Mouse (Mus musculus) monocyte, adult 2 months (primary cell): ENCODE results near the gene Krtcap2.
A peak's percentile ranks its signal among the peaks of the same experiment; 100 is the strongest.

Experiments used
- DNase-seq, 2 experiments: peaks; one replicate each; pipeline ENCODE4 v3.0.0; 2022; ENCODE audit warnings: low spot score in 2 of 2, low read depth in 1 of 2

The Krtcap2 gene

DNA sequence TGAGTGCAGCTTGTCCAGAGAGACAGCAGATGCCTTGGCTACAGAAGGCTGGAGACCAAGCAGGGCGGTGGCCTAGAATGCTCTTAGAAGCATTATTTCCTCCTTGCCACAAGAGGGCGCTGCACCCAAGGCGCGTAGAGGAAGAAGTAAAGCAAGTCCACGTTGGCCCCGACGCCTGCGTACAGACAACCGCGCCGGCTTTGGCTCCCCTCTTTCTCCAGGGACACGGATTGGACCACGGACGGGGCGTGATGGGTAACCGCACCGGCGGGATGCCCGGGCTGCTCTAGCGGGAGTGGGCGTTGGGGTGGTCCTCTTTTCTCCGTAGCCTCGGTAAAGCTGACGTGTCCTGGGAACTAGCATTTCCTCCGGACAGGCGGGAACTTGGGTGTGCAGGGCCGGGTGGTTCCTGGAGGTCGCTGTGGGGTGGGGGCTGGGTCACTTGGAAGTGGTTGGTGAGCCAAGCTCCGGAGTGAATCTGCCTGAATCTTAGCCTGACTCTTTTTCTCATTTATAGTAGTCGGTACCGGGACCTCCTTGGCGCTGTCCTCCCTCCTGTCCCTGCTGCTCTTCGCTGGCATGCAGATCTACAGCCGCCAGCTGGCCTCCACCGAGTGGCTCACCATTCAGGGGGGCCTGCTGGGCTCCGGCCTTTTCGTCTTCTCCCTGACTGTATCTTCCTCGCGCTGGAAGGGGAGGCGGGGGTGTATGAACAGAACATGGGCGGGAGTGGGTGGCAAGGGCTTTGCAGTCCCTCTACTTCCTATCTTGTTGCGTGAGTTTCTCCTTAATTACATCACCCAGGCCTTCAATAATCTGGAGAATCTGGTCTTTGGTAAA lies 715 bp downstream of the Krtcap2 start, which contains the start of gene Trim46:
Trim46 (minus strand) TSS at position 49 of the 840 bp plus-strand sequence.
- peak; percentile 66 to 78 for DNase-seq

DNA sequence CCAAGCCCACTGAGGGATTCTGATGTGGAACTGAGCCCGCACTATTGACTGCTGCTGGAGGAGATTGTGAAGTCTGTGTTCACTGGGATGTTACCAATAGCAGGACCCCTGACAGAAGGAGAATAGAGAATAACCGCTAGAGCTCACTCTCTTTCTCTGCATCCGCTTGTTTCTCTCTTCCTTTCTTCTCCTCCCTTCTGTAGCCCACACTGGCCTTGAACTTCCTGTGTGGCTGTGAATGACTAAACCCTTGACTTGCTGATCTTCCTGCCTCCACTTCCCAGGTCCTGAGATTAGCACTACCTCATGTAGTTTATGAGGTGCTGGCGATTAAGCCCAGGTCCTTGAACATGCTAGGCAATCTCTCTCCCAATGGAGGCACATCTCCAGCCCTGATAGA lies 1.7 kb downstream of the Krtcap2 start:
- DNase-seq = no peak

DNA sequence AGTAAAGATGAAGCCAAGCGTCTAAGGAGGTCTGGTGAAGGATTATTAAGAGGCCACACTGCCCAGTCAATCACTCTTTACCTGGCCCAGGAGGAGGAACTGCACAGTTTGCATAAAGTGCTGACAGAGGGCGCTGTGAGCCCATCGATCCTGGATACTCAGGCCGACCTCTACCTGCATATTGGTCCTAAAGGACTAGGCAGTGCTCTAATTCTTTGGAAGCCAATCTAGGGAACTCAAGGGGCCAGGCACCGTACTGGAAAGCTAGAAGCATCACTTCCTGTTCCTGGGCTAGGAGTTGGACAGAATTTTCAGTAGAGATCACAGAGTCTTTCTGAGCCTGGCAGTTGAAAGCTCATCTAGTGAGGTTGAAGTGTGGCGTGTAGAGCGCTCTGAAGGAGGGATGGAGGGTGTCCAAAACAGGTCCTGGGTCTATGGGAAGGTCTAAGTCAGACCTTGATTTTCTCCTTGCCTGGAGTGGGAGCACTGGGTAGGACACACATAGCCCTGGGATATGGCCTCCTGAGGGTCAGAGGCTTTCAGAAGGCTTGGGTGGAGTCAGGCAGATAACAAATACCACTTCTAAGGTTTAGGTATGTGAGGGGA lies 4.8 kb downstream of the Krtcap2 start:
- no peak for DNase-seq

DNA sequence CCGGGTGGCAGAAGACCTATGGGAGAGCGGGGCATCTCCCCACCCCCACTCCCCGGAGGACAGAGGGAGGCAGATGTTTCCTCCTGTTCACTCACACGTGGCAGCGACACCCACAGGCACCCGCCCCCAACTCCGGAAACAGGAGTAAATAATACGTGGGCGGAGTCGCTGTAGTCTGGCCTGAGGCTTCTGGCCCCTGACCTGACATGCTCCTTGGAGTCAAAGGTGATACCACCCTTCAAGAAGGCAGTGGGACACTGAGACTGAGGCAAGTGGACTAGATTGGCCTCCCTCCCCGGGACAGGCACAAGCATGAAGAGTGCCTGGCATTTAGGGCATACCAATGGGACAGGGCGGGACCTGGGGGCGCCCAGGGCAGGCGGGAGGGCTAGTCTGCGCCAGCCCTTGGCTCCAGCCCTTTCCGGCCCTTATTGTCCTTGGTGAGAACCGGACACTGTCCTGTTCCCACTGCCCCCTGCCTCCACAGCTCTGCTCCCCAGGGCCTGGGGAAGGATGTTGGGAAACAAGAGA lies 5.7 kb downstream of the Krtcap2 start:
- no peak for DNase-seq

DNA sequence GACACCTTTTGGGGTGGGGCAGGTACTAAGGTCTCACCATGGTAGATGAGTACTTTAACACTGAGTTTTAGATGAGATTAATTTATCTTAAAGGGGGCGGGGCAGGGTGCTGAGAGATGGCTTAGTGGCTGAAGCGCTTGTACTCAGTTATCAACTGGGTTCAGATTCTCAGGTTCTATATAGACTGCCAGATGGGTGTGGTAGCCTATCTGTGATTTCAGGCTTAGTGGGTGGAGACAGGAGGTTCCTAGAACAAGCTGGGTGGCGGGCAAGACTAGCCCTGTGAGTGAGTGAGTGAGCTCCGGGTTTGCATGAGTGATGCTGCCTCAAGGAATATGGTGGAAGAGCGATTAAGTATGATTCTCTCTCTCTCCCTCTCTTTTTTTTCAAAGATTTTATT lies 9.2 kb downstream of the Krtcap2 start:
- no peak for DNase-seq

DNA sequence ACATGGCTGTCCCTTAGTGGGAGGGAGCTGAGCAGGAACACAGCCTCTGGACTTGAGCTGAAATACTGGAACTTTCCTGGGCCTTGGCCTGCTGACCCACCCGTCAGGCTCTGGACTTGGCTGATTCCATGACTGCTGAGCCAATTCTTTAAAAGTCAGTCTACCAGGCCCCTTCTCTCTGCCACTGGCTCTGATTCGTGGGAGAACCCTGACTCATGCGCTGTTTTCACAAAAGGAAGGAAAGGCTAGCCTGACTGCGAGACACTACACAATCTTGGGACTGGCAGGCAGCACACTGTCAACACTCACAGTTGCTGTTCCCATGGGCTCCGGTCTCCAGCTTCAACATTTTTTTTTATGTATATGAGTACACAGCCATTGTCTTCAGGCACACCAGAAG lies 10.4 kb downstream of the Krtcap2 start:
- no peak for DNase-seq

DNA sequence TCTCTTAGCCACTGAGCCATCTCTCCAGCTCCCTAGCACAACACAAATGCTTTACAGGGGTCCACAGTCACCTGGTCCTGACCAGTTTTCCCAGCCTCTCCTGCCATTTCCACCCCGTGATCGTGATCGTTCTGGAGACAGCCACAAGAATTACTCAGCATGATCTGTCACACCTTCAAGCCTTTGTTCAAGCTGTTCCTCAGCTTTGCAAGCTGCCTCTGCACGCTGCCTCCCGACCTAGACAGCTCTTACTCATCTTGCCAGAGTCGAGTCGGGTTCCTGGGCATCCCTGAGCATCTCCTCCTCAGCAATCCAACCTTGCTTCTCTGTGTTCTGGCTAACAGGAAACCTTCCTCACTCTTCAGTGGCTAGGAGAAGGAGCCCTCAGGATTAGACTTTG lies 13.3 kb downstream of the Krtcap2 start, which contains the start of gene Dpm3:
Dpm3 (plus strand) TSS at position 283 of the 400 bp plus-strand sequence.
- DNase-seq = no peak

DNA sequence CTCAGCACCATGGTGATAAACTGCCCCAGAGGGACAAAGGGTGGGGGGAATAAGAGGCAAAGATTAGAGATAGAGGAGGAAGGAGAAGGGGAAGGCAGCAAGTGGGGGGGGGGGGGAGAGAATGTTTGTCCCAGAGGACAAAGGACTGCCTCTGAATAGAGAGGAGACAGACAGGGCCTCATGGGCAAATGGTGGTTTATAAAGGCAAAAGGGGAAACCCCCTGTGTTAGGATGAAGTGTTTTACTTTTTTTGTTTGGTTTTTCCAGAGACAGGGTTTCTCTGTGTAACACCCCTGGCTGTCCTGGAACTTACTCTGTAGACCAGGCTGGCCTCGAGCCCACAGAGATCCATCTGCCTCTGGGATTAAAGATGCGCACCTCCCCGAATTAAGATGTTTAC lies 14.4 kb downstream of the Krtcap2 start:
- DNase-seq = no peak

DNA sequence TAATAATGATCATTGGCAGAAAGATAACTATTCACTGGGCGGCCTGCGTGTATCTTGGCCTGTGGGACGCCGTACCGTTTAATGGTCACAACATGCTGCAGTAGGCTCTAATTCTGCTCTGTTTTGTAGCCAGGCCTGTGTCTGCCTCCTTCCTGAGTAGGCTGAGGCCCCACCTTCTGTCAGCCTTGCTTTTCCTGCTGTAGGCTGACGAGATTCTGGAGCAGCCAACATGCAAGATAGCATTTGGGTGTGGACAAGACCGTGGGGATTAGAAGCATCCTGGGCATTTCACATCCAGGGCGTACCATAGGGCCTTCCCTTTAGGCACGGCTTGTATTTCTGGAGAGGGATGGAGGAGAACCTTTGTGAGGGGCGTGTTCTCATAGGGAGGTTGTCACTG lies 16.7 kb downstream of the Krtcap2 start:
- no peak for DNase-seq

DNA sequence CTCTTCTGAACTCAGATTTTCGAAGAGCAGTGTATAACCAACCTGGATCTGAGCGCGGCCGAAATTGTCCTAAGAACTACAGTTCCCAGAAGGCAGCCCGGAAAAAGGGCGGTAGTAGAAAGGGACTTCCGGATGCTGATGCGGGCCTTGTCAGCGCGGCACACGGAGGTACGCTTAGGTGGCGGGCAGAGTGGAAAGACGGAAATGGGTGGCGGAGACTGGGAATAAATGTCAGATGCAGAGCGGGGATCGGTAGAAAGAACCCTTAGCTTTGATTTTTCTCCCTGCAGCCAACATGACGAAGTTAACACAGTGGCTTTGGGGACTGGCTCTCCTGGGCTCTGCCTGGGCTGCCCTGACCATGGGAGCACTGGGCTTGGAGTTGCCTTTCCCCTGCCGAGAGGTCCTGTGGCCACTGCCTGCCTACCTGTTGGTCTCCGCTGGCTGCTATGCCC lies 20.7 kb downstream of the Krtcap2 start:
- DNase-seq = no peak

DNA sequence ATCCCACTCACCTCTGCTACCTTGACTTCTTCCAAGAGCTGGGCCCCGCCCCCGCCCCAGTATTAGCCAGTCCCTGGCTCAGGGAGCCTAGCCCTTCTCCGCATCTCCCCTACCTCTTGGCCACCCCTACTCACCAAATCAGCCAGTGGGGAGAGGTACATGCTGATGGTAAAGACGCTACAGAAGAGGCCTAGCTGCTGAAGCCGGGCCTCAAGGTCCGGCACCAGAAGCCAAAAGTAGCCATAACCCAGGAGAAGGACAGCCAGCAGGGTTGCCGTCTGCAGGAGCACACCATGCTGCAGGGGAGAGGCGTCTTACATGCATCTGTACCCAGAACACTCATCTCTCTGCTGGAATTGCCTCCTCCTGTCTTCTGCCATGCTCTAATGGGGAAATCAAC lies 23.1 kb downstream of the Krtcap2 start:
- no peak for DNase-seq

DNA sequence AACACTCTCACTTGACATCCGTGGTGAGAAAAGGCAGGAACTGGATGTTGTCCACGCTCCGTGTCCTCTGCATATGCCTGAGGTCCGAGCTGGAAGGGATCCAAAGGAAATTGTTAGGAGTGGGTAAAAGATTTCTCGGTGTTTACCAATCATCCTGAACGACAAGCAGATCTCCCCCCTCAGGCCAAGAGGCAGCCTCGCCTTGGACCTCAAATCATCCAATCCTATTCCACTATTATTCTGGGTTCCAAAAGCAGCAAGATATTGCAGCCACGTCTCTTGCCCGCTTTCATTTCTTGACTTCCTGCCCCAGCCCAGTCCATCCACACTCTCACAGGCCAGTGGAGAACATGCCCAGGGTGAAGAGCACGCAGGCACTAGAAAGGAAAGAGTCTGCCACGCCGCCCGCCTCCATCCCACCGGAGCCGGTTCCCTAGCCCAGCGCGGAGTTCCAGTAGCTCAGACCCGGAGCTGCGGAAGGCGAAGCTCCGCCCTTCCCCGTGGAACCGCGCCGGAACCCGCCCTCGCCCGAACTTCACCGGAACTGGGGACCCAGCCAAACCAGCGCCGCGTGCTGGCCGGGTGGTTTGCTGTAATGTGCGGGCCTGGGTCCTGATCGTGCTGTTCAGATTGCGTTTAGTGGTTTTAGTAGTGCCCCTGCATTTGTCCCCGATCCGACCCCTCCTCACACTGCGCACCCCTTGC lies 24.4 kb downstream of the Krtcap2 start, which contains the start of gene Slc50a1:
Slc50a1 (minus strand) TSS at position 520 of the 705 bp plus-strand sequence.
- DNase-seq = peak in 1 of 2 experiments; percentile 33

DNA sequence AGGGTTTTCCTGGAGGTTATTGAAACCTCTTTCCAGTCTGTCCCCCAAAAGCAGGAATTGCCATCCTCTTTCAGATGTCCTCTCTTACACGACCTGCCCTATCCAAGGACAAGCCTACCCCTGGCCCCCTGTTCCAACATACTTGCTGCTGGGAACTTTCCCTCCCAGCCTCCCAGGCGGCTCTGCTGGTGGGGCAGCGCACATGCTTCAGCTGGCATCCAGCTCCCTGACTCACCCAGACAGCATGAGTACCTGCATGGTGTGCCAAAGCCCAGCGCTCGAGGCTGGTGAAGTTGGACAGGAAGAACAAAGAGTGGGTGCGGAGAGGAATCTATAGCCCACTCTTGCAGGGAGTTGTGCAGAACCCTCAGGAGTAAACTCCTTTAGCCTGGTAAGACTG lies 25.1 kb downstream of the Krtcap2 start:
- DNase-seq = no peak

DNA sequence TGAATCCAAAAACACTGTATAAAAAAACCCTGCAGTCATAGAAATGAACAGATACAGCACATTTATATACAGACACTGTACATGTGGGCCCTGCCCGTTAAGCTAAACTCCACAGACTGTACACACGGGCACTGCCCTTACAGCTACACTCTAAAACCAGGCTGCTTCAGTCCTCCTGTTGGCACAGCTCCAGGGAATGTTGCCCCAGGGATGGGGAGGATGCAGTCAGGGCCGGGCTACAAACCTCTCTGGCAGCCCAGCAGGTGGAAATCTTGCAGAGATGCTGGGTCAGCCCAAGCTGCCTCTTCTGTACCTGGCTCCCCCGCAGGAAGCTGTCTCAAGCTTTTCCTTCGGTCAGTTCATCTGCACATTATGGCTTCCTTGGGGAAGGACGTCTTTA lies 26.0 kb downstream of the Krtcap2 start:
- DNase-seq = no peak

DNA sequence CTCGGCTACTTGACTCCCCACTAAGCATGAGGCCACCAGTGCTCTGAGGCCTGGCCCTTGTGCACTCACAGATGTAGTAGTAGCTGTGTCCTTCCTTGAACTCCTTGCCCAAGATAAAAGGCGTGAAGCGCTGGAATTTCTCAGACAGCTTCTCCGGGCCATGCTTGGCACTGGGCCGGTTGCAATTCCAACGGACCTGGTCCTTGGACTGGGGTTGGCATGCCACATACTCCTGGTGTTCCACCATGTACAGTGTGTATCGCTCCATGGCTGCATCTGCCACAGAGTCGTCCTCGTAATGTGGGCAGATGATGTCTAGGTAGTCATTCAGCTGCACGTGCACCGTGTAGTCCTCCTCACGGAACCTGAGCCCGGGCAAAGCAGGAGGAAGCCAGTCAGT lies 30.3 kb downstream of the Krtcap2 start:
- DNase-seq = no peak

DNA sequence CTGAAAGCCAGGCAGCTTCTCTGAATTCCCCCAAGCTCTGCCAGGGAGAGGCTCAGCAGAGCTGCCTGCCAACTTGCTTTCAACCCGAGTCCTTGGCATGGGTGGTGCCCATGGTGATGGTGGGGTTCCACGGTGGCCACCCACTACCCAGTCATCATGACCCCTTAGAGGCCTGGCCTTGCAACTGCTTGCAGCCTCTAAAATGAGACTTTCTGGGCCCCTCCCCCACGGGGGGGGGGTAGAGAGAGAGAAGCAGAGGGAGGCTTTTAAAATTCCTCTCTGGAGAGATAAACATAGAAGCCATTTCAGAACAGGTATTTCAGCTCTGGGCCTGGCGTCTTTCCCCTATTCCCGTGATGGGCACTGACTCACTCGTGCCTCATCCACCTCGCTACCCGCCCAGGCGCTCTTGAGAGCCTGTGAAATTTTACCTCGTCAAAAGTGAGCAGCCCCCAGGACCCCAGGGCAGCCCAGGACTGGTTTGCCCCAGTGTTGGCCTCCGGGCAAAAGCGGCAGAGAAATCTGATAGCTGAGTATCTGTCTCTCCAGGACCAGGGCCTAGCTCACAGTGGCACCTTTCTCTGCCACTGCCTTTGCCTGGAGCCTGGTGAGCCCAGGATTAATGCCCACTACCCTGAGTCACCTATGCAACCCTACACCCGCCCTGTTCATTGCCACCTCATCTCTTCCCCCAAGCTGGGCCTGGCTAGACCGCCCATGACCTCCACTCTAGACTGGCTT lies 31.7 kb downstream of the Krtcap2 start:
- no peak for DNase-seq

DNA sequence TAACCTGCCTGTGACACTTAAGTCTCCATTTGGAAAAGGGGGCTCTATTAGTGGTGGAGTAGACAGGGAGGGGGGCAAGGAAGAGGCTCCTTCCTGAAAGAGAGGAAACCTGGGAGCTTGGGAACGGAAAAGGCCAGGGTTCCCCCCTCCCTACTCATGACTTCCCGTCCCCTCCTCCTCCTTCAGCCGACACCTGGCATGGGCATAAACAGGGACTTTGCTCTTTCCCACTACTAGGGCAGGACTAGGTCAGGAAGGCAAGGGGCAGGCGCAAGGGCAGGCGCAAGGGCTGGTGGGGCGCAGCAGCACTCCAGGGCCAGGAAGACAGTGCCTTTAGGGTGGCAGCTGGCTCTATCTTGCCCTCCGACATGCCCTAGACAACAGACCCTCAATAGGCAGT lies 32.3 kb downstream of the Krtcap2 start:
- no peak for DNase-seq

DNA sequence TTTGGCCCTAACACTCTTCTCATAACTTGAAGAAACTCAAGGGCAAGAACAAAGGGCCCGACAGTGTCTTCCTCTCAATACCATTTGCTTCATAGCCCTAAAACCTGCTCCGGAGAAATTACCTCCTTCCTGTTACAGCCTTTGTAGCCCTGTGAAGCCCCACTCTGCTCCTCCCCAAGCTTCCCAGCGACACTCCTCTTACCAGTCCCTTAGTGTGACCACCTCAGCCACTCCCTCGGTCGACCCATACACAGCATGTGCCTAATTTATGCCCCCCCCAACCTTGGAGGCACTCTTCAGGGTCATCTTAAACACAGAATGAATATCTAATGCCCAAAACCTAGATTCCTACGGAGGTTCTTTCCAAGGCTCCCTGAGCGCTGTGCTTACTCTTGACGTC lies 32.9 kb downstream of the Krtcap2 start:
- no peak for DNase-seq

DNA sequence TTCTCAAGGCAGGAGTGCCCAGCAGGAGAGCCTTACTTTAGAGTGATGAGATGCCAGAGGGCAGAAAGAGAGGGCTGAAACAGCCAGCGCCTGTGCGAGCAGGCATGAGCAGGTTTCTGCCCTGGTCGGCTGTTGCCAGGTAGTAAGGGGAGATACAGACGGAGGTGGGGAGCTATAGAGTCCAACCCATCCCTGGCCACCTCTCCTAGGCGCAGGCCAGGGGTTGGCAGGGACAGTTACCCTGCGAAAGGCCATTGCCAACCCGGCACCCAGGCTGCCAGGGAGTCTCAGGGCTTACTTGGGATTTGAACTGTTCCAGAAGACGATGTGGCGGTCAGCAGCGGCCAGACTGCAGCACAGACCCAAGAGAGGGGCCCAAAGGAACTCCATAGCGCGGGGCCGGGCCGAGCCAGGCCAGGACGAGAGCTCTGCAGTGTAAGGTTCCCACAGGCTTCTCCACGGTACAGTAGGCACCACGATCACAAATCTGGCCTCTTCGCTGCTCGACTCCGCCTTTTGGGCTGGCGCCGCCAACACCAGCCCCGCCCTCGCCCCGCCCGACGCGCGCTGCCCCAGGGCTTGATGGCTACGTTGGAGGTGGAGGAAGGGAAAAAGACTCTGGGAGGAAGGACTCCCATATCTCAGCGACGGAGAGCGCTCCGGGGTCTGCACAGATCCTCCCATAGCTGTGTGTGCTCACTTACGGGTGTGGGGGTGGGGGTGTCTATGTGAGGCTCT lies 33.6 kb downstream of the Krtcap2 start:
- peak; percentile 21 to 30 for DNase-seq

DNA sequence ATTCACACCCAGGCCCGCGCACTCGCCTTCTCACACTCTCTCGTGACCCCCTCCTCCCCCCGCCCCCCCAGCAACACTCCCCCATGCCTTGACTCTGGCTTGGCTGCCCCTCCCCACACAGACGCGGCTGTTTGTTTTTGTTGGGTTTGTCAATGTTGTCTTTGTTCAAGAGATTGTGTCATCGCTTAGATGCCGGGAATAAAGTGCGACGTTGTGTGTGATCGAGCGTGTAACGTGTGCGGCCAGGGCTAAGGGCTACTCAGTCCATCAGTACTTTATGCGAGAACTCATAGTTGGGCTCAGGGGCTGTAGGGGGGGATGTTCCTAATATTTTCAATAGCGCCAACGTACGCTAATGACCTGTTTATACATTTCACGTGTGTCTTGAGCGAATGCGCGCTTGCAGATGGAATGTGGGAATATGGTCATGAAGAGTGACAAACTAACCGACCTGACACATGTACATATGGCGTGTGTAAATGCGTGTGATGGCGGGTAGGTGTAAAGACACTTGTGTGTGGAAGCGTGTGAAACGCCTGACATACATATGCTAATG lies 34.4 kb downstream of the Krtcap2 start:
- no peak for DNase-seq
